Mouse (Mus musculus) liver, adult 2 months (tissue): ENCODE data around the gene BC035044. TPM values are rescaled to one million over a fixed set of nuclear protein-coding genes. Genes with fewer than 3 reads are reported as not detected.
"Not testable (repeated sequence)": the region's sequence is repeated elsewhere in the genome, so short reads cannot be mapped to it uniquely, and the experiment has no call there.

ENCODE experiments used
- DNase-seq: peaks from one replicate; pipeline ENCODE4 v3.0.0-alpha.2; 2011; ENCODE audit warnings: low read depth, low spot score; ENCODE audit errors: extremely low read depth
- H3K27ac ChIP-seq: fragments of 200-500 bp; replicated peaks from 2 replicates; pipeline ENCODE4 v1.5.1; 2012; ENCODE audit warnings: low read depth, mild to moderate bottlenecking, control low read depth, inconsistent platforms, low read length; ENCODE audit not compliant: insufficient read depth
- H3K27me3 ChIP-seq: fragments of 200-500 bp; 2 replicates; pipeline ENCODE4 v1.6.1; 2012; ENCODE audit warnings: mild to moderate bottlenecking, moderate library complexity, low read length, inconsistent platforms; ENCODE audit not compliant: control insufficient read depth, insufficient read depth
- H3K36me3 ChIP-seq: fragments of 200-500 bp; 2 replicates; pipeline ENCODE4 v1.6.1; 2012; ENCODE audit warnings: low read length, inconsistent platforms; ENCODE audit not compliant: control insufficient read depth, insufficient read depth
- H3K4me1 ChIP-seq: fragments of 200-500 bp; 2 replicates; pipeline ENCODE4 v1.6.1; 2011; ENCODE audit warnings: low read length; ENCODE audit not compliant: control insufficient read depth, insufficient read depth
- H3K4me3 ChIP-seq: fragments of 200-500 bp; 2 replicates; pipeline ENCODE4 v1.5.1; 2011; ENCODE audit warnings: low read depth, mild to moderate bottlenecking, control low read depth, low read length, moderate library complexity; ENCODE audit not compliant: insufficient read depth
- H3K79me2 ChIP-seq: fragments of 200-500 bp; 2 replicates; pipeline ENCODE4 v1.6.1; 2012; ENCODE audit warnings: inconsistent platforms, mild to moderate bottlenecking, low read length, moderate library complexity; ENCODE audit not compliant: control insufficient read depth, insufficient read depth
- H3K9ac ChIP-seq: fragments of 200-500 bp; 2 replicates; pipeline ENCODE4 v1.6.1; 2012; ENCODE audit warnings: low read depth, mild to moderate bottlenecking, control low read depth, inconsistent platforms, low read length
- CTCF ChIP-seq: fragments of 200-500 bp; IDR thresholded peaks from 2 replicates; pipeline ENCODE4 v1.5.1; 2011; ENCODE audit warnings: low read depth, low read length, control low read depth
- POLR2A ChIP-seq: fragments of 200-500 bp; IDR thresholded peaks from 2 replicates; pipeline ENCODE4 v1.6.1; 2011; ENCODE audit warnings: low read length, control low read depth; ENCODE audit not compliant: insufficient read depth; ENCODE audit errors: extremely low read depth
- WGBS: fragments of 180-500 bp; shearing (Covaris S2); methylation state at CpG from one replicate; pipeline ENCODE4 v1.1.7; 2018; 5-methylcytosine and 5-hydroxymethylcytosine counted together
- polyA plus RNA-seq: library from polyadenylated mRNA; depleted of rRNA; stranded (reverse); fragments of >200 nt; gene quantifications from 2 replicates; pipeline ENCODE4 v1.2.3, GENCODE M21; 2012; rRNA removed
- total RNA-seq: library from RNA; depleted of rRNA; stranded (reverse); fragments of >200 nt; gene quantifications from 2 replicates; pipeline ENCODE4 v1.2.3, GENCODE M21; 2014; rRNA removed

The BC035044 gene
- total RNA-seq (1.1 and 3.3 TPM in 2 replicates), polyA plus RNA-seq (0.15 and 0.31 TPM in 2 replicates)

GRCm38 (mm10) chr6:128890948-128891355 lies at the start of gene BC035044:
Gene BC035044 (minus strand): TSS chr6:128891126.
- peak; percentile 21 for DNase-seq
- H3K36me3 ChIP-seq: no peaks in the 10 kb centered on the region
- no peaks in the 10 kb centered on the region for H3K27me3 ChIP-seq
- H3K4me1 ChIP-seq: no peaks in the 10 kb centered on the region
- no peak for TF ChIP-seq CTCF
- no peak for TF ChIP-seq POLR2A
- 80% methylated on average over 2 of the region's 2 CpGs for WGBS
- no peak within 1 kb of the TSS for H3K9ac ChIP-seq
- no peaks in the 10 kb centered on the region for H3K79me2 ChIP-seq
- no peak within 1 kb of the TSS for H3K27ac ChIP-seq
- H3K4me3 ChIP-seq: no peak within 1 kb of the TSS

- H3K4me1 ChIP-seq, H3K4me3 ChIP-seq, H3K9ac ChIP-seq, H3K27me3 ChIP-seq, H3K27ac ChIP-seq, H3K79me2 ChIP-seq, DNase-seq, H3K36me3 ChIP-seq: not testable (repeated sequence)
- 93% methylated on average over 5 of the region's 13 CpGs for WGBS
Measured at GRCm38 (mm10) chr6:128935889-128936665, 45.2 kb upstream of the BC035044 start.

GRCm38 (mm10) chr6:128934081-128934480 lies 43.2 kb upstream of the BC035044 start, which contains the start of gene Clec2g:
Gene Clec2g (plus strand): TSS chr6:128934381.
- WGBS: 96% methylated on average over 4 of the region's 4 CpGs
- H3K9ac ChIP-seq, H3K27ac ChIP-seq, H3K4me1 ChIP-seq, H3K36me3 ChIP-seq, H3K79me2 ChIP-seq, DNase-seq, H3K4me3 ChIP-seq, H3K27me3 ChIP-seq: not testable (repeated sequence)

DNA sequence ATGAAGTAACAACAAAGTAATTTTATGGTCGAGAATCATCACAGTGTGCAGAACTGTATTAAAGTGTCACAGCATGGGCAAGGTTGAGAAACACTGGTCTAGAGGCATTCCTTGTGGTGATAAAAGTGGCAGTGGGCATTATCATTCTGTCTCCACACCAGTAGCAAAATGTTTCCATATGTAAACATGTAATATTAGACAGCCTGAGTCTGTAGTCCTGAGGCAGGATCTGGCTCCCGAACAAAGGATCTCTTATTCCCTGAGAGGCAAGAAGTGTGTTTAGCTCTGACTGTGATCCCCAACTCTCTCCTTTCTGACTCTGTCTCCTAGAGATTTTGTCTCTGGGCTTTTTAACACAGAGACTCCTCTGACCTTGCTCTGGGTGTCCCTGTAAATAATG lies 42.1 kb upstream of the BC035044 start:
- Histone ChIP-seq H3K4me1 (no peaks in the 10 kb centered on the region), H3K9ac (no peak overlapping the region), H3K27me3 (no peaks in the 10 kb centered on the region), H3K27ac (no peak overlapping the region), H3K4me3 (no peak overlapping the region), H3K36me3 (no peaks in the 10 kb centered on the region), H3K79me2 (no peaks in the 10 kb centered on the region)
- no peak for TF ChIP-seq POLR2A
- TF ChIP-seq CTCF: no peak
- DNase-seq: no peak
- WGBS: 83% methylated on average over 2 of the region's 2 CpGs

- Histone ChIP-seq H3K27ac (no peak overlapping the region), H3K9ac (no peak overlapping the region), H3K27me3 (no peaks in the 10 kb centered on the region), H3K4me1 (no peaks in the 10 kb centered on the region), H3K4me3 (no peak overlapping the region), H3K36me3 (no peaks in the 10 kb centered on the region), H3K79me2 (no peaks in the 10 kb centered on the region)
- 49% methylated on average over 2 of the region's 2 CpGs for WGBS
- no peak for DNase-seq
- TF ChIP-seq POLR2A: no peak
- no peak for TF ChIP-seq CTCF
Measured at GRCm38 (mm10) chr6:128917322-128917721, 26.4 kb upstream of the BC035044 start.

DNA sequence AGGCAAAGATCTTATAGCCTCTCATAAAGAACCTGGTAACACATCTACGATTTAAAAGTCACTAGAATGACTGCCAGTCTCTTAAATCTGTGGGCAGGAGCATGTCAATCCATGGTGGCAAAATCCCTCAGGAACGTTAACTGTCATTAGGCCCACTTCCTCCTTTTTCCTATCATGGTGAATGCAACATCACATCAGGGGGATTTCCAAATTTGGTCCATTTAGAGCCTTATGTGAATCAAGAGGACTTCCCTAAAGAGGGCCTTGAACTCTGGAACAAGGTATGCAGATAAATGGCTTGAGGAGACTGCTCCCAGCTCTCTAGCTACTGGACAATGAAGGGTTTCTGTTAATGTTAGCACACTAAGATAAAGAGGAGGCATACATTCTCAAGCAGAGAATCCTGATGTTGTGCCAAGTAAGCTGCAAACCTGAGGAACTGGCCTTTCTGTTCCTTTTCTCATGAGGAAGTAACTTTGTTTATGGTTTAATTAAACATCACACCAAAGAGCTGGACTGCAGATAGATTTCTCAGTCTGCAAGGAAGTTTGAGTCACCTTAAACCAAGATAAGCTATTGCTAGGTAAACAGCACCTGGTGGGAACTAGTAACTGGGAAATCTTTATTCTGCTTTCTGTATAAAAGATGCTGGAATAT lies 22.8 kb upstream of the BC035044 start:
- peak; percentile 14 for DNase-seq
- H3K79me2 ChIP-seq: no peaks in the 10 kb centered on the region
- 81% methylated on average over 2 of the region's 2 CpGs for WGBS
- H3K27me3 ChIP-seq: no peaks in the 10 kb centered on the region
- no peak overlapping the region for H3K4me3 ChIP-seq
- TF ChIP-seq CTCF (no peak), POLR2A (no peak)
- H3K4me1 ChIP-seq: no peaks in the 10 kb centered on the region
- no peak overlapping the region for H3K27ac ChIP-seq
- no peak overlapping the region for H3K9ac ChIP-seq
- no peaks in the 10 kb centered on the region for H3K36me3 ChIP-seq

DNA sequence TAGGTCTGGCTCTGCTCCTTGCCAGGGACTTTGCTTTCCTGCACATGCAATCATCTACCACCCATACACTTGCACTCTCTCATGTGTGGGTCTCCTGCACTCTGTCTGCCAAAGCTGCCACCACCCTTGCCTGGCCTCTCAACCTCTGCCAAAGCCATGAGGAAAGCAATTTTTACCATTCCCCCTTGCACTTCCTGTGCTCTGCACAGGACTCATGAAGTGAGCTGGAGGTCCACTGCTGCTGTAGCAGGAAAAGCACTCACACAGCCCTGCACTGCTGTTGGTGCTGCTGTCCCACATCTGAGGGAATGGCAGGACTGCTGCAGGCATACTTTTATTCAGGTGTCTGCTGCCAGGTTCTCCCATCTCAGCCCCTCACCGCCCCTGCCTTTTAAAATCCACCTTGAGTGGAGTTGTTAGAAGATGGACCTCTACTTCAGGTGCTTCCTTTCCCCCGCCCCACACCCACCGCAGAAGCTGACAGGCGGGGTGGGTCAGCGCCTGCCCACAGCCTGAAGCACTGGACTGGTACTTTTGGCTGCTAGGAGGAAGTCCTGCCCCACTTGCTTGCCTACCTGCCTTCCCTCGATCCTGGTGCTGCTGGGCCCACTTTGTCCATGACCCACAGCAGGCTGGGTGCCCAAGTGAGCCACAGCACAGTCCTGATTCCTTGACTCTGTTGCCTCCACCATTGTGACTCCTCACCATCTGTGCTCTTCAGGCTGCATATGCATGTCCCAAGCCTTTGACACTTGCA lies 10.0 kb upstream of the BC035044 start:
- H3K27me3 ChIP-seq, H3K79me2 ChIP-seq, H3K36me3 ChIP-seq, H3K4me3 ChIP-seq, H3K27ac ChIP-seq, DNase-seq, H3K9ac ChIP-seq, H3K4me1 ChIP-seq: not testable (repeated sequence)
- 88% methylated on average over 6 of the region's 6 CpGs for WGBS
